ENCODE assay signal across 27 mouse cellular contexts in the genomic region with DNA sequence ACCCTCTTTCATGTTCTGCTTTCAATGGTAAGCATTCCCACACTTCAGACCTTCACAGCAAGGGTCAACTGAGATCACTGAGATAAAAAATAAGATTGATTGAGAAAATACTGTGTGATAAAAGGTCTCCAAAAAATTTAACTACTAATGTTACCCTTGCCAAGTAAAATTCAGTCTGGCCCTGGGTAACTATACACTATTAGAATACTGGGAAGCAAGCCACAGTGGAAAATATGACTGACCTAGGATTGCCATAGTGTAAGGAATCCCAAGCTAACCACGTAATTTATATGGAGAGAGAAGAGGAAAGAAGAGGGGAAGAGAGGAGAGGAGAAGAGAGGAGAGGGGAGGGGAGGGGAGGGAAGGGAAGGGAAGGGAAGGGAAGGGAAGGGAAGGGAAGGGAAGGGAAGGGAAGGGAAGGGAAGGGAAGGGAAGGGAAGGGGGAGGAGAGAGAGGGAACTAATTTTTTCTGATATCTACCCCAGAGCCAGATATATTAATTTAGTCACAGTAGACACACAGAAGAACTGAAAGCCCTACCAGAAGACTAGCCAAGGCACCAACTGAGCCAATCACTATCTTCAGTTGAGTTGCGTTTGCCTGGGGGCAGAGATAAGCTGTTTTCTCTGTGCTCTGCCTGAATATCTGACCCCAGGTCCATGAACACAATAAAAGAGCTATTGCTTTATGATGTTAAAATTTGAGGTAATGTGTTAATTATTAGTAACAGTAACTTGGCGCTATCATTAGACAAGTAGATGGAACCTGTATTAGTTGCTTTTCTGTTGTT.
A peak's percentile ranks its signal among the peaks of the same experiment; 100 is the strongest.
DNase-seq lines count a peak whose midpoint lies in the region; ATAC-seq and TF ChIP-seq lines count a peak whose summit lies in the region.
"Had no signal": no experiment of that assay in that cellular context is flagged by ENCODE, and none has a peak within 500 bp of the region (broad histone marks: within the 10 kb centered on the region; RNA-seq: fewer than 3 reads in every experiment).

No protein-coding gene starts in this region.

- H3K27ac ChIP-seq in MEL (ENCODE audit: control insufficient read depth, low read depth, low read length), result no peak overlapping the region
- no peak overlapping the region for H3K27ac ChIP-seq in liver, embryonic 11.5 days (ENCODE audit: low read depth, low read length)
- no peak overlapping the region for H3K27ac ChIP-seq in liver, postnatal 0 days (ENCODE audit: low read depth)
- H3K27ac ChIP-seq in midbrain, embryonic 13.5 days, result no peak overlapping the region
- H3K27ac ChIP-seq: embryonic facial prominence, embryonic 13.5 days; heart, embryonic 15.5 days; hindbrain, embryonic 13.5 days; neural tube, embryonic 13.5 days had no signal

- H3K4me1 ChIP-seq in MEL (ENCODE audit: control insufficient read depth in 1 of 2, insufficient read depth in 2 of 2, low read length in 2 of 2), result no peaks in the 10 kb centered on the region
- H3K4me1 ChIP-seq in liver, embryonic 11.5 days (replicated peaks; ENCODE audit: control insufficient read depth, insufficient read depth, low read length), result no peaks in the 10 kb centered on the region
- H3K4me1 ChIP-seq in liver, postnatal 0 days (ENCODE audit: insufficient read depth), result no peaks in the 10 kb centered on the region
- H3K4me1 ChIP-seq in midbrain, embryonic 13.5 days (replicated peaks), result no peaks in the 10 kb centered on the region
- H3K4me1 ChIP-seq: embryonic facial prominence, embryonic 13.5 days; hindbrain, embryonic 13.5 days; neural tube, embryonic 13.5 days had no signal

- no peak overlapping the region for H3K9ac ChIP-seq in MEL (ENCODE audit: control insufficient read depth, low read depth, low read length, poor library complexity, severe bottlenecking)
- no peak overlapping the region for H3K9ac ChIP-seq in liver, embryonic 11.5 days (ENCODE audit: low read depth, low read length)
- no peak overlapping the region for H3K9ac ChIP-seq in liver, postnatal 0 days (replicated peaks)
- H3K9ac ChIP-seq in midbrain, embryonic 13.5 days (replicated peaks), result no peak overlapping the region
- H3K9ac ChIP-seq: embryonic facial prominence, embryonic 13.5 days; heart, embryonic 15.5 days; hindbrain, embryonic 13.5 days; neural tube, embryonic 13.5 days had no signal

- H3K27me3 ChIP-seq in MEL (ENCODE audit: control insufficient read depth in 1 of 2, insufficient read depth in 2 of 2, low read length in 2 of 2), result no peaks in the 10 kb centered on the region; a peak in 1 of 4 replicates
- H3K27me3 ChIP-seq in liver, embryonic 11.5 days (replicated peaks; ENCODE audit: control insufficient read depth, insufficient read depth, low read length), result no peaks in the 10 kb centered on the region
- H3K27me3 ChIP-seq in liver, postnatal 0 days (ENCODE audit: insufficient read depth, low read length), result no peaks in the 10 kb centered on the region
- H3K27me3 ChIP-seq in midbrain, embryonic 13.5 days, result no peaks in the 10 kb centered on the region
- H3K27me3 ChIP-seq: CH12.LX; embryonic facial prominence, embryonic 13.5 days; heart, embryonic 15.5 days; hindbrain, embryonic 13.5 days; megakaryocyte, embryonic 14.5 days; neural tube, embryonic 13.5 days had no signal

- no peak overlapping the region for H3K4me3 ChIP-seq in MEL (ENCODE audit: control insufficient read depth in 1 of 2, insufficient read depth in 1 of 2, low read depth in 2 of 2, low read length in 2 of 2)
- no peak overlapping the region for H3K4me3 ChIP-seq in liver, embryonic 11.5 days (ENCODE audit: low read depth, low read length)
- H3K4me3 ChIP-seq in liver, postnatal 0 days (ENCODE audit: low read depth, low read length), result no peak overlapping the region
- no peak overlapping the region for H3K4me3 ChIP-seq in midbrain, embryonic 13.5 days (replicated peaks)
- H3K4me3 ChIP-seq: embryonic facial prominence, embryonic 13.5 days; heart, embryonic 15.5 days; hindbrain, embryonic 13.5 days; megakaryocyte, embryonic 14.5 days; myocyte; neural tube, embryonic 13.5 days had no signal

- ATAC-seq in liver, embryonic 11.5 days (replicated peaks; ENCODE audit: low FRiP score), result peak; percentile 88
- ATAC-seq in liver, postnatal 0 days, result no peak
- ATAC-seq in midbrain, embryonic 13.5 days, result no peak
- ATAC-seq: forebrain, embryonic 16.5 days; midbrain, embryonic 16.5 days had no signal

- DNase-seq in MEL (ENCODE audit: low read depth, low spot score), result peak; percentile 9
- DNase-seq in c-Kit-positive CD71-positive TER-119-negative erythroid progenitor cells, embryonic 14.5 days (ENCODE audit: low read depth), result peak; percentile 29
- no peak for DNase-seq in liver, embryonic 11.5 days (ENCODE audit: low spot score)
- no peak for DNase-seq in liver, postnatal 0 days
- no peak for DNase-seq in frontal cortex, postnatal 14 days (ENCODE audit: low spot score in 2 of 2)
- DNase-seq in thymus, adult 18-20 months, result no peak
- DNase-seq: adrenal gland, postnatal 25 days; B cell, adult 2 months; cerebellum, adult 18-20 months; cerebellum, postnatal 14 days; heart, postnatal 36 days; kidney, adult 18-20 months; lung, adult 2 months; retina, postnatal 1 day; right cerebral cortex, postnatal 25 days; spleen, adult 18-20 months had no signal

- WGBS in liver, embryonic 11.5 days, result 62% methylated on average over 3 of the region's 3 CpGs
- 59% methylated on average over 3 of the region's 3 CpGs for WGBS in liver, postnatal 0 days (ENCODE audit: insufficient replicate concordance)
- 73% methylated on average over 3 of the region's 3 CpGs for WGBS in midbrain, embryonic 13.5 days

- H3K79me2 ChIP-seq in MEL (ENCODE audit: control insufficient read depth, insufficient read depth, low read length, poor library complexity), result no peaks in the 10 kb centered on the region

- H3K9me3 ChIP-seq in MEL (replicated peaks; ENCODE audit: insufficient read depth, low read length), result no peaks in the 10 kb centered on the region
- H3K9me3 ChIP-seq in liver, embryonic 11.5 days (ENCODE audit: control insufficient read depth, low read length), result no peaks in the 10 kb centered on the region
- H3K9me3 ChIP-seq in liver, postnatal 0 days (ENCODE audit: low read length), result no peaks in the 10 kb centered on the region
- no peaks in the 10 kb centered on the region for H3K9me3 ChIP-seq in midbrain, embryonic 13.5 days
- H3K9me3 ChIP-seq: embryonic facial prominence, embryonic 13.5 days; heart, embryonic 15.5 days; hindbrain, embryonic 13.5 days; neural tube, embryonic 13.5 days had no signal

- TF ChIP-seq EP300 in MEL (IDR thresholded peaks at IDR 0.05; ENCODE audit: low read depth in 1 of 2, low read length in 2 of 2), result peak in 1 of 2 experiments; percentile 5; a peak in 1 of 4 replicates
- TF ChIP-seq EP300 in liver, postnatal 0 days (IDR thresholded peaks at IDR 0.05; ENCODE audit: low read depth), result peak; percentile 63; the same call in 1 of the 2 replicates

- no peak for TF ChIP-seq POLR2A in MEL (IDR thresholded peaks at IDR 0.05; ENCODE audit: control insufficient read depth in 1 of 2, insufficient read depth in 1 of 2, low read depth in 1 of 2, low read length in 2 of 2, poor library complexity in 1 of 2)

- peak overlapping the region; percentile 3; the same call in 1 of the 2 replicates for H3K4me2 ChIP-seq in liver, embryonic 11.5 days
- H3K4me2 ChIP-seq in liver, postnatal 0 days (ENCODE audit: low read depth, low read length), result no peak overlapping the region
- no peak overlapping the region for H3K4me2 ChIP-seq in midbrain, embryonic 13.5 days (replicated peaks)
- H3K4me2 ChIP-seq: embryonic facial prominence, embryonic 13.5 days; heart, embryonic 15.5 days; hindbrain, embryonic 13.5 days; neural tube, embryonic 13.5 days had no signal

- peaks cover 0 to 4% of the 10 kb centered on the region in 2 experiments; a peak in 1 of 4 replicates for H3K36me3 ChIP-seq in MEL (ENCODE audit: control insufficient read depth in 1 of 2, insufficient read depth in 2 of 2, low read length in 2 of 2)
- H3K36me3 ChIP-seq in liver, embryonic 11.5 days (ENCODE audit: control insufficient read depth, insufficient read depth, low read length), result no peaks in the 10 kb centered on the region
- H3K36me3 ChIP-seq in liver, postnatal 0 days (replicated peaks; ENCODE audit: insufficient read depth, low read length), result no peaks in the 10 kb centered on the region
- H3K36me3 ChIP-seq in midbrain, embryonic 13.5 days, result no peaks in the 10 kb centered on the region
- H3K36me3 ChIP-seq: embryonic facial prominence, embryonic 13.5 days; G1E; heart, embryonic 15.5 days; hindbrain, embryonic 13.5 days; neural tube, embryonic 13.5 days had no signal

- no peak for TF ChIP-seq CTCF in MEL (IDR thresholded peaks at IDR 0.05 in 2 of 3, conservative IDR thresholded peaks at IDR 0.05 in 1 of 3; ENCODE audit: control insufficient read depth in 1 of 3, insufficient read depth in 1 of 3, low read depth in 2 of 3, low read length in 3 of 3, poor library complexity in 1 of 3, severe bottlenecking in 1 of 3)
- TF ChIP-seq CTCF in liver, postnatal 0 days (IDR thresholded peaks at IDR 0.05; ENCODE audit: low read depth), result no peak

- TF ChIP-seq RAD21 in MEL (IDR thresholded peaks at IDR 0.05; ENCODE audit: low read depth, low read length), result no peak

TF ChIP-seq in MEL, 35 proteins besides CTCF, POLR2A, EP300 and RAD21 (continues in another document):
- TF ChIP-seq NELFE (IDR thresholded peaks at IDR 0.05; ENCODE audit: low read depth, low read length) (no peak), NRF1 (IDR thresholded peaks at IDR 0.05; ENCODE audit: insufficient read depth, low read depth, low read length, poor library complexity, severe bottlenecking) (no peak), JUND (IDR thresholded peaks at IDR 0.05; ENCODE audit: low read depth, low read length) (no peak), E2F4 (IDR thresholded peaks at IDR 0.05; ENCODE audit: borderline replicate concordance, low read depth, low read length) (no peak), GABPA (IDR thresholded peaks at IDR 0.05; ENCODE audit: low read depth, low read length) (no peak), GATA1 (IDR thresholded peaks at IDR 0.05; ENCODE audit: low read depth, low read length) (no peak), USF2 (IDR thresholded peaks at IDR 0.05; ENCODE audit: borderline replicate concordance in 1 of 2, insufficient read depth in 1 of 2, low read depth in 1 of 2, low read length in 2 of 2) (no peak), ZKSCAN1 (IDR thresholded peaks at IDR 0.05; ENCODE audit: low read depth, low read length) (no peak), MAX (IDR thresholded peaks at IDR 0.05; ENCODE audit: low read length) (no peak), RCOR1 (IDR thresholded peaks at IDR 0.05; ENCODE audit: low read depth, low read length) (no peak), SIN3A (IDR thresholded peaks at IDR 0.05; ENCODE audit: low read length) (no peak), POLR2AphosphoS5 (IDR thresholded peaks at IDR 0.05; ENCODE audit: borderline replicate concordance, low read depth, low read length) (no peak), MXI1 (IDR thresholded peaks at IDR 0.05; ENCODE audit: low read depth, low read length) (no peak), CHD1 (IDR thresholded peaks at IDR 0.05; ENCODE audit: low read depth, low read length) (no peak), MEF2A (IDR thresholded peaks at IDR 0.05; ENCODE audit: extremely low read depth, insufficient replicate concordance, low read depth, low read length, poor library complexity, severe bottlenecking) (no peak), CHD2 (IDR thresholded peaks at IDR 0.05; ENCODE audit: low read length) (no peak)

Comparison
In these comparisons a context has a peak if more than half of its experiments do, and no peak if none do; other contexts are left out.
1. DNase-seq: peak in MEL (single experiment) and c-Kit-positive CD71-positive TER-119-negative erythroid progenitor cells, embryonic 14.5 days (single experiment); none in liver, embryonic 11.5 days (single experiment), liver, postnatal 0 days (single experiment), frontal cortex, postnatal 14 days (0 of 2) and thymus, adult 18-20 months (0 of 2).